Mouse (Mus musculus) adrenal gland, postnatal 36 days (tissue): ENCODE results near the gene Aox1. TPM values are rescaled to one million over a fixed set of nuclear protein-coding genes. Genes with fewer than 3 reads are reported as not detected.
"Not testable (repeated sequence)": the region's sequence is repeated elsewhere in the genome, so short reads cannot be mapped to it uniquely, and the experiment has no call there.

Experiments
- DNase-seq, 2 experiments: peaks; one replicate each; pipeline ENCODE4 v3.0.0; 2021; ENCODE audit warnings: mixed read lengths in 1 of 2
- long read RNA-seq, 2 experiments: library from polyadenylated mRNA; stranded (forward); transcript quantifications; one replicate each; pipeline ENCODE4 v2.0.0; 2021; ENCODE audit warnings: borderline sequencing depth in 2 of 2
- total RNA-seq, 2 experiments: library from RNA; stranded (reverse); gene quantifications; 2 replicates each; pipeline ENCODE4 v1.2.3; 2021

Aox1 gene
- 10 to 100 TPM; 26.6 to 47.2 TPM for total RNA-seq
- long read RNA-seq, experiment 1, full-length matches to known transcripts: 3 of 14 reads
- long read RNA-seq, experiment 1, partial matches to known transcripts: 10 of 14 reads
- long read RNA-seq, experiment 1, other reads (novel, unspliced or antisense): 1 of 14 reads
- long read RNA-seq, experiment 2, full-length matches to known transcripts: 2 of 6 reads
- long read RNA-seq, experiment 2, partial matches to known transcripts: 3 of 6 reads
- long read RNA-seq, experiment 2, other reads (novel, unspliced or antisense): 1 of 6 reads

GRCm38 (mm10) chr1:58029636-58030117 is at the start of gene Aox1:
Aox1 (plus strand) TSS chr1:58029931.
- DNase-seq: peak; percentile 77 to 84

DNA sequence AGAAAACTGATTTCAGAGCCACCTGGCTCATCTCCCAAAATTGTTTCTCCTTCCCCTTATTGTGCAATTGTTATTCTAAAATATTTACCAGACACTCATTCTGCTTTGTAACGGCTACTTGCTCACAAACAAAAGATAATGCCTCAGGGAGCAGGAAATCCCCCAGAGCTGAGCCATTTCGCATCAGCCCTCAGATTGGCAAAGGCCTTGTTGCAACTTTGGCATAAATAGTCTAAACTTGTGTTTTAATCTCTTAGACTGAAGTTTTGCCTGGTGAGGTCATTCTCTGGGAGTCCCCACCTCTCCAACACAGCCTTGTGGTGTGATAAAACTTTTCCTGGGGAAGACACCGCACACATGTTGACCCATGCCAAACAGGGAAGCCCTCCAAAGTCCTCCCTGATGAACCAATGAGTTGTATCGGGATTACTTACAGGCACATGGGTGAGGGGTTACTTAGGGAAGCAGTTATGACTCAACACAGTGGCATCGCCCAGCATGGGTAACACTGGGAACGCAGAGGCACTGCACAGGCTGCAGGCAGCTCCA is 40.6 kb upstream of the Aox1 start:
- peak in 1 of 2 experiments; percentile 9 for DNase-seq

DNA sequence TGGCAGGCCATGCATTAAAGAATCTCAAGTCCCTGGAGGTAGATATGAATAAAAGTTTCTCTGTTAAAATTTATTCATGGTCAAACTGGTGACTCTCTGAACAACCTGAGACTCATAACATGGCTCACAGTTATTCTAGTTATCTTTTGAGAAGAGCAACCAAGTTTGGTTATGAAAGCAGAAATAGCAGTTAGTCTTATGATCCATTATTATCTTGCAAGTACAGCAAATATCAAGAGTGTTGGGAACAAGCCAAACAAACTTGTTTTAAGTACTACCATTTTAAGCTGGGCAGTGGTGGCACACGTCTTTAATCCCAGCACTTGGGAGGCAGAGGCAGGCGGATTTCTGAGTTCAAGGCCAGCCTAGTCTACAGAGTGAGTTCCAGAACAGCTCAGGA is 38.5 kb upstream of the Aox1 start:
- no peak for DNase-seq

DNA sequence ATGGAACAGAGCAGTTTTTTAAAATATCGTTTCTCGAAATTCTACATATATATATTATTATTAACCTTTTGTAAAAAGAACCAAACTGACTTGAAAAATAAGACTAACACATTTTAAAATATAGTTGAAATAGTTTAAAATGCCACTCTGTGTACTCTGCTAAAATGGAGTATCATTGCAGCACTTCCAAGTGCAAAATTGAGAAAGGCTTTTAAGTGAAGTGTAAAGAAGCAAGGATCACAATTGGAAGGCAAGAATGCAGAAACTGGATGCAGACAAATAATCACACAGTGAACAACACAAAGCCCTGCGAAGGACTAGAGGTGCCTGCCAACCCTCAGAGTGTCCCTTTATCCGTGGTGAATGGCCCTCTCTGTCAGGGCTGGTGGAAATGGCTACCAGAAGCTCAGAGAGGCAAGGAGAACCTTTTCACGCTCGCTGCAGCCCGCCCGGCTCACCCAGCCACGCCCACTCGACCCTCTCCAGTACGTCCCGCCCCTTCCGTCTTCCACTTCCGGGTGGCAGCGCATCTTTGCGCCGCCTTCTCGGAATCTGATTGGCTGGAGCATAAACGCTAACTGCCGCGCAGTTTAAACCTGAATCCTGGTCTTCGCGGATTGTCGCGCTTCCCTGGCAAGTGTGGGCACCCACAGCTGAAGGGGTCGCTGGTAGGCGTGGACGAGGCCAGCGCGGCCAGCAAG is 34.1 kb upstream of the Aox1 start, which contains the start of gene Sgo2a:
Sgo2a (plus strand) TSS at position 540 of the 701 bp plus-strand sequence.
- DNase-seq: peak; percentile 94 to 96

GRCm38 (mm10) chr1:57996133-57996615 is 33.6 kb upstream of the Aox1 start:
- no peak for DNase-seq

- DNase-seq: peak in 1 of 2 experiments; percentile 26
These were observed 31.6 kb upstream of the Aox1 start for GRCm38 (mm10) chr1:57998146-57998545.

DNA sequence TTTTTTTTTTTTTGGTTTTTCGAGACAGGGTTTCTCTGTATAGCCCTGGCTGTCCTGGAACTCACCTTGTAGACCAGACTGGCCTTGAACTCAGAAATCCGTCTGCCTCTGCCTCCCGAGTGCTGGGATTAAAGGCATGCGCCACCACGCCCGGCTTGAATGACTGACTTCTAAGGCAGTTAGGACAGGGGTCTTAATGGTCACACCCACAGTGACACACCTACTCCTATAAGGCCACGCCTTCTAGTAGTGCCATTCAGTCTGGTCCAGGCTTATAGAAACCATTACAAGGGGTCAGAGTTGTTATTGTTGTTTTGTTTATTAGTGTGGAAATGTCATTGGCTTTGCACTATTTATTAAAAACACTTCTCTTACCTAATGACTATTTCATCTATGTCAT is 23.3 kb upstream of the Aox1 start:
- not testable (repeated sequence) for DNase-seq

GRCm38 (mm10) chr1:58018856-58019255 is 10.9 kb upstream of the Aox1 start, which contains the start of gene Kctd18:
Kctd18 (minus strand) TSS chr1:58018956.
- no peak for DNase-seq

GRCm38 (mm10) chr1:58027707-58028106 is 2.0 kb upstream of the Aox1 start:
- no peak for DNase-seq

DNA sequence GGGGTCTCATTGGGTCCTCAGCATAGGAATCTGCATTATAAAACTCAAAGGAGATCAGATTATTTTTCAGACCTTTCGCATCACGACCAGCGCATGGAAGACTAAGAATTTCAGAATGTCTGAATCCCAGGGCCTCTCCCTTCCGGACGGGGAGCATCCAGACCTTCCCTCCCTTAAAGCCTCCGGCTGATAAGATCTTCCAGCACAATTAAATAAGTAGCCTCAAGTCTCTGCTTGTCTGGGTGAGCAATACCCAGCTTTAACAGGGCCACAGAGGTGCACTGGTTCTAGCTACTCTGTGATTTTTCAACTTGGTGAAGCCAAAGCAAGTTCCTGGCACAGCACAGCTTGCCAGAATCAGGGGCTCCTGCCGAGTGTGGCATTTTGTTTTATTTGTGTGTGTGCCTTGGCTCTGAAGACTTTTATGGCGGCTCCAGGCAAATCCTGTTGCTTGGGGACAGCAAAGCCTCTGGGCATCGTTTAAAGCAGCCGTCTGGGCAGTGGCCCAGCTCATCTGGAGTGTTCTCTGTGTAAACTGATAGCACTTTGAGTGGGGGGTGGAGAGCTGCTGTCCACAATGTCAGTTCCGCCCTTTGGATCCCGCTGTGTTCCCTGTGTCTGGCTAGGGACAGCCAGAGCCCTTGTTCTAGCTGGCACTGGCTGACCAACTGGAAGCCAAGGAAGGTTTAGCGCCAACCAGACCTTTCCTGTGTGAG is 583 bp downstream of the Aox1 start:
- peak; percentile 68 to 78 for DNase-seq

- DNase-seq: peak; percentile 71 to 77
These were observed 1.5 kb downstream of the Aox1 start for GRCm38 (mm10) chr1:58031160-58031769.

GRCm38 (mm10) chr1:58037306-58037705 is 7.6 kb downstream of the Aox1 start:
- DNase-seq: not testable (repeated sequence)

DNA sequence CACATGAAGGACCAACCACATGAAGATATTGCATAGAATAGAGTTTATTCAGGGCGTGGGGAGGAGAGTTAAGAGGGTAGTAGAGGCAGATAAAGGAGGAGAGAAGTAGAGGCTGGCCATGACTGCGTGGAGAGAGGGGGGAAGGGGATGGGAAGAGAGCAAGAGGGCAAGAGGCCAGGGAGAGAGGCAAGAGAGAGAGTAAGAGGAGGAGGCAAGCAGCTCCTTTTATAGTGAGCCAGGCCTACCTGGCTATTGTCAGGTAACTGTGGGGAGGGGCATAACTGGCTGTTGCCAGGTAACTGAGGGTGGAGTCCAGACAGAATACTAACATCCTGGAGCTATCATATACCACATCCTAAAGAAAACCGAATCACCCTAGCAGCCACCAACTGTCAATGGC is 15.3 kb downstream of the Aox1 start:
- DNase-seq: no peak

DNA sequence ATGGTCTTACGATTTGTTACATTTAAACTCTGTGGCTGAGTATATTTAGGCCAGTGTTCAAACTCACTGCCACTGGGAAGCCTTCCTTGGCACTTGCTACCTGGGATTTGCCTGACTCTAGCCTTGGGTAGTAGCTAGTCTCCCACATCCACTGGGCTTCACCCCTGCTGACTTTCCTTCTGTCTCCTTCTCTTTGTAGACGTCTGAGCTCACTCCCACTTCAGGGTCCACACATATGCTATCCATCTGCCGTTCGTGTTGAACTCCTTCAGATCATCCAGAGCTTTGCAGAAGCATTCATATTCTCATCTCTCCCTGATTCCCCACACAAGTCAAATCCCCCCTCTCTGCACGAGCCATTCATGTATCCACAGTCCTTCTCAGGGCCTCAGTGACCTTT is 15.8 kb downstream of the Aox1 start:
- DNase-seq: no peak

DNA sequence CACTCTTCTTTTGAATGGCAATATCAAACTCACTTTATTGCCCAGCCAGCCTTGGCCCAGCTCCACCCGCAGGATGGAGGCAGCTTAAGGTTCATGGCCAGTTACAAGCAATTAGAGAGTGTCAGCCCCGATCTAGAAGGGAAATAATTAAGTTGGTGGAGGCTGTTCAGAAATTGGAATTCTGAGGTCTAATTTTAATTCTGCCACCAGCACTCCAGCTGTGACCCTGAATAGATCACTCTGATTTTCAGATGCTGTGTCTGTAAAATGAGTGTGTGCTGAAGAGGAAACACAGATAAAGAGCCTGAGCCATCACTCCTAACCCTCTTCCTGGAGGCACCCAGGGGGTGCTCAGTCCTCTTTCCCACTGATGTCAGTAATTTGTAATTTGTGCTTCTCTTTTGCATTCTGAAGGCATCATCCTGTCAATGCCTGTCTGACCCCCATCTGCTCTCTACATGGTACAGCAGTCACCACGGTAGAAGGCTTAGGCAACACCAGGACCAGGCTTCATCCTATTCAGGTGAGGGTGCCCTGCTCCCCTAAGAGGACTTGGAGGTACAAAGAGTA is 17.1 kb downstream of the Aox1 start:
- no peak for DNase-seq

GRCm38 (mm10) chr1:58049126-58049525 is 19.4 kb downstream of the Aox1 start:
- no peak for DNase-seq

GRCm38 (mm10) chr1:58055598-58055997 is 25.9 kb downstream of the Aox1 start:
- no peak for DNase-seq

DNA sequence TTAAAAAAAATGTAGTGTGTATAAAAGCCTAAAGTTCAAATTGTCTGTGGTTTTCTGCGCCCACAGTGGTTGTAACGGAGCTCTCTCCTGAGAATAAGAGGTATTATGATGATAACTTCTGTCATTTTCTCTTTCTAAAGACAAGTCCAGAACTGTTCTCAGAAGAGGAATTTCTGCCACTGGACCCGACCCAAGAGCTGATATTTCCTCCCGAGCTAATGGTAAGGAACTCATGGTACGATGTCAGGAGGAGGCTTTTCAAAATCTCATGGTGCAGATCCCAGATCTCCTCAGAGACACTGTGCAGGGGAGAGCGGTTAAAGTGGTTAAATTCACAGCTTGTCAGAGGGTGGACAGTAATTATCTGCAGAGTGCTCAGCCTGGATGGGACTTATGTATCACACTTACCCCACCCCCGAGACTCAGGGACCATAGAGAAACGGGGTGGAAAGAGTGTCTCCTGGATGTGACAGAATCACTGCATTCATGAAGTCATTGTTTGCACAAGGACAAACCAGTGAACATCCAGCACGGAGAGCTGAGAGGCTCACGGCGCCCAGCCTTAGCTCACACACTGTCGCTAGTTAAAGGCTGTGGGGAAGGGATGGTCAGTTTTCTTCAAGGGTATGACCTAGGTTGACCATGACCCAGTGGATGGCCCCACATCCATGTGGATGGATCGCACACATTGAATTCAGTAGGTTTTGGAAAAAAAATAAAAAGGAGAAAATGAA is 26.5 kb downstream of the Aox1 start:
- no peak for DNase-seq

DNA sequence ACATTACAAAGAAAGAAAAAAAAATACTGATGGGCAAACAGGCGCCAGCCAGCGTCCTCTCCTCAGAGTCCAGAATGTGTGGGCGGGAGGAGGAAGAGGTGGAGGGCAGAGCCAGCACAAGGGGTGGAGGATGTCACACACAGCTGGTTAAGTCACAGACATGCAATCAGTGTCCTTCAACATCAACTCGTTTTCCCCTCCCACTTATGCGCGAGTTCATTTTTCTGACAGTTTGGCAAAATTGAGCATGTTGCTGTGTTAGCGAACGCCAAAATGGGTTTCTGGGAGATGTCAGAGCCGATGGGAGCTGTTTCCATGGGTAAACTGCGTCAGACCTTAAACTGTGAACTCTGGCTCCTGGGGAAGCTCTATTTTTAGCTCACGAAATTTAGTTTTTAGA is 27.2 kb downstream of the Aox1 start:
- peak in 1 of 2 experiments; percentile 33 for DNase-seq

GRCm38 (mm10) chr1:58058846-58059245 is 29.1 kb downstream of the Aox1 start:
- DNase-seq: peak; percentile 5 to 20

DNA sequence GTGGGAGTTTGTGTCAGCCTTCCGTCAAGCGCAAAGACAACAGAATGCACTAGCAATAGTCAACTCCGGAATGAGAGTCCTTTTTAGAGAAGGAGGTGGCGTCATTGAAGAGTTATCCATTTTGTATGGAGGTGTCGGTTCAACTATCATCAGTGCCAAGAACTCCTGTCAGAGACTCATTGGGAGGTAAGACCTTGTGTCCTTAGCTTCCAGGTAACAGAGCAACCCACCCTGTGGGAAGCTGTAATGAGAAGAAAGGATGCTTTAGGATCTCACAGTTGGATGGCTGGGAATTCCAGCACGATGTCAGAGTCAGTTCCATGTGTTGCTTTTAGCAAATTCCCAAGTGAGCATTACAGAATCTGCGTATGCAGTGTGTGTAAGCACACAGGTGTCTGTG is 32.4 kb downstream of the Aox1 start:
- no peak for DNase-seq
